Mouse (Mus musculus) forebrain, embryonic 12.5 days (tissue): ENCODE results near the gene Hnf1a. TPM values are rescaled to one million over a fixed set of nuclear protein-coding genes. Genes with fewer than 3 reads are reported as not detected.

ENCODE experiments used
- ATAC-seq: fragments of 200-750 bp; cut with Nextera tagmentation; 2 replicates; pipeline ENCODE4 v1.8.0; 2017; ENCODE audit warnings: moderate TSS enrichment; ENCODE audit not compliant: low FRiP score
- H3K27ac ChIP-seq: fragments of 300-500 bp; sonication (generic); 2 replicates; pipeline ENCODE4 v1.5.1; 2016; ENCODE audit warnings: mild to moderate bottlenecking
- H3K27me3 ChIP-seq: fragments of 300-500 bp; sonication (generic); 2 replicates; pipeline ENCODE4 v1.6.1; 2016; ENCODE audit warnings: mild to moderate bottlenecking
- H3K36me3 ChIP-seq: fragments of 300-500 bp; sonication (generic); replicated peaks from 2 replicates; pipeline ENCODE4 v1.6.1; 2016; ENCODE audit warnings: mild to moderate bottlenecking
- H3K4me1 ChIP-seq: fragments of 300-500 bp; sonication (generic); 2 replicates; pipeline ENCODE4 v1.6.1; 2016
- H3K4me2 ChIP-seq: fragments of 300-500 bp; sonication (generic); 2 replicates; pipeline ENCODE4 v1.6.1; 2016; ENCODE audit warnings: mild to moderate bottlenecking, moderate library complexity
- H3K4me3 ChIP-seq: fragments of 300-500 bp; sonication (generic); replicated peaks from 2 replicates; pipeline ENCODE4 v1.5.1; 2016; ENCODE audit warnings: mild to moderate bottlenecking
- H3K9ac ChIP-seq: fragments of 300-500 bp; sonication (generic); 2 replicates; pipeline ENCODE4 v1.6.1; 2016; ENCODE audit warnings: mild to moderate bottlenecking
- H3K9me3 ChIP-seq: fragments of 300-500 bp; sonication (generic); 2 replicates; pipeline ENCODE4 v1.6.1; 2016
- WGBS: fragments of 180-500 bp; shearing (Covaris S2); methylation state at CpG from one replicate; pipeline ENCODE4 v1.1.7; 2016; 5-methylcytosine and 5-hydroxymethylcytosine counted together
- polyA plus RNA-seq: library from polyadenylated mRNA; unstranded; fragments of >200 nt; fragmentation: Nextera tagmentation; extraction: Ambion mirVana; gene quantifications from 2 replicates; pipeline ENCODE4 v1.2.1, GENCODE M21; 2016

Hnf1a gene
- not detected in 2 replicates for polyA plus RNA-seq

DNA sequence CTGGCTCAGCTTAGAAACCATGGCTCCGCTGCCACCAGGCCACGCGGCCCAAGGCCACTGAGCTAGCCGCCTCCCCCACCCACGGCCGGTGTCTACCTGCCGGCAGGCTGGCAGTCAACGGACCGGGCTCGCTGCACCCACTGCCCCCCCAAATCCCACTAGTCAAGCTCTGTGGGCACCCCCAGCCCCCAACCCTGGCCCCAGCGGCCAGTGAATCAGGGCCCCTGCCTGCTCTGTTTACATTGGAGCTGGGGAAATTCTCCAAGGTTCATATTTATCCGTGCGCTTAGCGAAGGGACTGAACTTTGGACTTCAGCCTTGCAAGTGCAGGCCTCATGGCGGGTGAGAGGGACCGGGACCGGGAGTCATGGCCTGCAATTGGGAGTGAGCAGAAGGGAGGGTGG, at the start of gene Hnf1a:
TSS of gene Hnf1a (minus strand) at position 271 of the 404 bp plus-strand sequence.
- Histone ChIP-seq H3K4me3 (no peak within 1 kb of the TSS), H3K9me3 (no peaks in the 10 kb centered on the region), H3K4me1 (peaks cover 13% of the 10 kb centered on the region), H3K27ac (no peak within 1 kb of the TSS), H3K9ac (no peak within 1 kb of the TSS), H3K36me3 (no peaks in the 10 kb centered on the region), H3K27me3 (peaks cover 21% of the 10 kb centered on the region; the same call in 1 of the 2 replicates), H3K4me2 (no peak within 1 kb of the TSS)
- WGBS, result 88% methylated on average over 17 of the region's 17 CpGs
- ATAC-seq, result no peak

DNA sequence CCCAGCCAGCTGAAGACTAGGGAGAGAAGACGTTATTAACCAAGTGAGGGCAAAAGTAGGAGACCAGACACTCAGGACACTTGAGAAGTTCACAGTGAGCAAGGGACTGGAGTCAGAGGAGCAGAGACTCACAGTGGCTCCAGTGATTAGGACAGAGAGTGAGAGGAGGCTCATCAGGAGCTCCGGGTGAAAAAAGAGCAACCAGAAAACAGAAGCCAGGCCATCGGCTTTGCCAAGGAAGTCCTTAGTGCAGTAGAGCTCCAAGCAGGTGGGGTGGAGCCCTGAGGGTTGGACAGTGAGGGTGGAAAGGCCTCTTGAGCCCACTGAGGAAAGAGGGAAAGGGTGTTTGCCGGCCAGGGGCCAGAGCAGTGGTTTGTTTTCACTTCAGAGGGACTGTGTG, 47.9 kb upstream of the Hnf1a start:
- Histone ChIP-seq H3K4me2 (no peak overlapping the region), H3K27me3 (no peaks in the 10 kb centered on the region), H3K9ac (no peak overlapping the region), H3K4me3 (no peak overlapping the region), H3K27ac (no peak overlapping the region), H3K9me3 (no peaks in the 10 kb centered on the region), H3K4me1 (peaks cover 12% of the 10 kb centered on the region), H3K36me3 (no peaks in the 10 kb centered on the region; the same call in 1 of the 2 replicates)
- WGBS, result 82% methylated on average over 4 of the region's 4 CpGs
- no peak for ATAC-seq

DNA sequence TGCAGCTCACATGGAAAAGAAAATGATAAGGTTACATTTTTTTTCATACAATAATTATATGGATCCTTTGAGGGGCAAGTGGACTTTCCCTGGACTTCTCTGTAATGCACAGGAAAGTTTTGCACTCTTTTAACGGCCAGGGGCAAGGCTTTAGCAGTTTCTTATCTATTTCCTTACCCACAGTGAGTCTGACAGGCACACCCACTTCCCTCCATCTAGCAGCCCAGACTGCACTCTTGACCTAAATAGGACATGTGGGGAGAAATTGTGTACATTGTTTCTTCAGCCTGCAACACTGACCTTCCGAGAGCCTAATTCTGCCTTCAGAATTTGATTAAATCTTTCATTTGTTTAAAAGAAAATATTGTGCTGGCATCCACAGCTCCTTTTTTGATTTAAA, 47.4 kb upstream of the Hnf1a start:
- Histone ChIP-seq H3K36me3 (no peaks in the 10 kb centered on the region; the same call in 1 of the 2 replicates), H3K9ac (no peak overlapping the region), H3K27me3 (no peaks in the 10 kb centered on the region), H3K4me2 (no peak overlapping the region), H3K4me1 (peaks cover 18% of the 10 kb centered on the region), H3K4me3 (no peak overlapping the region), H3K27ac (no peak overlapping the region), H3K9me3 (no peaks in the 10 kb centered on the region)
- 78% methylated on average over 2 of the region's 2 CpGs for WGBS
- no peak for ATAC-seq

DNA sequence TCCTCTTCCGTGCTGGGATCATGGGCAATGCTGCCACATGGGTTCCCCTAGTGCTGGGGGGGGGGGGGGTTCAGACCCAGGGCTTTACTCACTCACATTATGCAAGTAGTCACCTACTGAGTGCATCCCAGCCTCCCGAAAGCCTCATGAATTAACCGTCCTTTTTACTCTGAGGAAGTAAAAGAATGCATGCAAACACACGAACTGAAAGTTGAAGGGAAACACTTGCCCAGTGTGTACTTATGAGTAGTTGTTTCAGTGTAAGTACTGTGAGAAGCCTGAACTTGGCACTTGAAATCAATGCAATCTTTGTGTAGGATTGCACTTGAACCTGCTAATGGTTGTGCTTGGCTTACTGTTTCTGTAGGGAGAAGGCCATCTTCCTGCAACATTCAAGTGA, 44.2 kb upstream of the Hnf1a start:
- no peak overlapping the region for H3K9ac ChIP-seq
- ATAC-seq, result no peak

DNA sequence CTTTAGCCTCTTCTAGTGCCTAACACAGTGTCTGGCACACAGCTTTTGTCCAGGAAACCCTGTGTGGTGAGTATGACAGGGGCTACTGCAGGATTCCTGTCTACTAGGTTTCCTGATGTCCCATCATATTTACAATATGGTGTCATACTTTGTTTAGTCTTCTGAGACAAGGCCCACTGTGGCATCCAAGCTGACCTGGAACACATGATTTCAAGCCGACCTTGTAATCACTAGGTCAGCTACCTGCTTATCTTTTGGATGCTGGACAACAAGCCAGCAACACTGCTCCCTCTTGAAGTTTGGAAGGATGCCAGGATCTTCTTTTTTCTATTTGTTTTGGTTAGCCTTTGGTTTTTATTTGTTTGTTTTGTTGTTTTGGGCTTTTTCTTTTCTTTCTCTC, 43.7 kb upstream of the Hnf1a start:
- WGBS, result 64% methylated on average over 1 of the region's 1 CpGs
- Histone ChIP-seq H3K4me1 (peaks cover 38% of the 10 kb centered on the region), H3K27ac (no peak overlapping the region), H3K9me3 (no peaks in the 10 kb centered on the region), H3K9ac (0 out of 2 replicates have a peak overlapping the region, but pooled peaks have one; percentile 12), H3K36me3 (no peaks in the 10 kb centered on the region), H3K4me3 (no peak overlapping the region), H3K27me3 (no peaks in the 10 kb centered on the region), H3K4me2 (no peak overlapping the region)
- ATAC-seq, result no peak

More for the DNA sequence above, 44.2 kb upstream of the Hnf1a start:
- Histone ChIP-seq H3K4me3 (no peak overlapping the region), H3K4me2 (no peak overlapping the region), H3K4me1 (peaks cover 38% of the 10 kb centered on the region), H3K27me3 (no peaks in the 10 kb centered on the region), H3K9me3 (no peaks in the 10 kb centered on the region), H3K27ac (no peak overlapping the region), H3K36me3 (no peaks in the 10 kb centered on the region)
- 60% methylated on average over 4 of the region's 4 CpGs for WGBS

DNA sequence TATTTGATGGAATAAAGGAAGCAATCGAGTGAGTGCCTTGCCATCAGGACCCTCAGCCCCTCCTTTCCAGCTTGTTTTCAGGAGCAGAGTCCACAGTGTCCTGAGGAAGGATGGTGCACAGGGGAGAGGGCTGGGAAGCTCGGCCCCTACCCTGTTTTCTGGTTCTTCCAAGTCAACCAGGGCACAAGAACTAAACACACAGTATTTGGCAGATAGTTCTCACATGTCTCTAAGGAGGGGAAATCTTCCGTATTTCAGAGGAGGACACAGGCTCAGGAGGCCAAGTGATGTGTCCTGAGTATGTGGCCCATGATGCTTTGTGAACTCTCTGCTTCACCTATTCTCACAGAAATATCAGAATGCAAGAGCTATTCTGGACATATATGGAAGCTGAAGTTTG, 42.5 kb upstream of the Hnf1a start:
- WGBS, result 75% methylated on average over 3 of the region's 3 CpGs

DNA sequence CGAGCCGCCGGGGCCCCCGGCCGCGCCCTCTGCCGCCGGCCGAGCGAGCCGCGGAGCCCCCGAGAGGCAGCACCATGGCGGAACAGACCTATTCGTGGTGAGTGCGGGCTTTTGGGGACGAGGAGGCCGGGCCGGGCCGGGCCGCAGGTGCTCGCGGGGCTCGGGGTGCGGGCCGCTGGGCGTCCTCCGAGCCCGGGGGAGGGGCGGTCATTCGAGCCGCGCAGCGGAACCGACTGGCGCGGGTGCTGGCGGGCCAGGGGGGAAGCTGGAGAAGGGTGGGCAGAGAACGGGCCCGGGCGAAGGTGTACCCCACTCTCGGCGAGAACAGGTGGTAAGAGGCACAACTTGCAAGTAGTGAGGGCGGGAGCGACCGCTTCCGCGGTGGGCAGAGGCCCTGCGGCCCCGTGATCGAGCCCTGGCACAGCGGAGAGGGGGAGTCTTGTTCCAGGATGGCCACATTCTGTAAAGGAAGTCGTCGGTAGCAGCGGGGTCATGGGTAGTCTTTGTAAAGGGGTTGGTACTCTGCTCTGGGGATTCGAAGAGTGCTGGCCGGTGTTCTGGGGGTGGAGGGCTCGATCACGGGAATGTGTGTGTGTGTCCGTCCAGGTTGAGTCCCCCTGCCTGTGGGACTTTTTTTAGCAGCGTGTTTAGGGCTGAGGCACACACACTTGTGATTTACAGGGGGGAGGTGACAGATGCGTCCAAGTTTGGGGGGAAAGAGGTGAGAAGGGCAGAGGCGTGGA, 40.8 kb upstream of the Hnf1a start:
- Histone ChIP-seq H3K9me3 (no peaks in the 10 kb centered on the region), H3K9ac (peak overlapping the region; percentile 98), H3K27ac (peak overlapping the region; percentile 93), H3K4me1 (peaks cover 38% of the 10 kb centered on the region), H3K36me3 (no peaks in the 10 kb centered on the region), H3K4me3 (peak overlapping the region; percentile 99), H3K4me2 (peak overlapping the region; percentile 99), H3K27me3 (0 out of 2 replicates have a peak, but pooled peaks cover 6% of the 10 kb centered on the region)
- ATAC-seq, result peak; percentile 34; the same call in 1 of the 2 replicates
- under 1% methylated on average over 60 of the region's 63 CpGs for WGBS

More for the DNA sequence above, 42.5 kb upstream of the Hnf1a start:
- Histone ChIP-seq H3K27me3 (0 out of 2 replicates have a peak, but pooled peaks cover 6% of the 10 kb centered on the region), H3K36me3 (no peaks in the 10 kb centered on the region), H3K9me3 (no peaks in the 10 kb centered on the region), H3K9ac (peak overlapping the region; percentile 17; the same call in 1 of the 2 replicates), H3K4me2 (peak overlapping the region; percentile 99), H3K27ac (no peak overlapping the region), H3K4me1 (peaks cover 38% of the 10 kb centered on the region), H3K4me3 (peak overlapping the region; percentile 99)
- no peak for ATAC-seq

DNA sequence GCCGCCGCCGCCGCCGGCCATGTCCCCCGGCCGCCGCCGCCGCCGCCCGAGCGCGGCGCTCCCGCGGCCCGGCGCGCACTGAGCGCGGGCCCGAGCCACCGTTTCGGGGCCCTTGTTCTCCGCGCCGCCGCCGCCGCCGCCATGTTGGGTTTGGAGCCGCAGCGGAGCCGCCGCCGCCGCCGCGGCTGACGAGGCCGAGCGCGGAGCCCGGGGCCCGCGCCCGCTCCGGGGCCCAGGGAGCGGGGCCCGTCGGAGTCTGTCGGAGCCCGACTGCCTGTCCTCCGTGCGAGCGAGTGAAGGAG, 40.3 kb upstream of the Hnf1a start:
- H3K9ac ChIP-seq, result peak overlapping the region; percentile 98
- H3K36me3 ChIP-seq, result no peaks in the 10 kb centered on the region
- no peaks in the 10 kb centered on the region for H3K9me3 ChIP-seq
- H3K4me1 ChIP-seq, result peaks cover 38% of the 10 kb centered on the region
- H3K27me3 ChIP-seq, result 0 out of 2 replicates have a peak, but pooled peaks cover 6% of the 10 kb centered on the region
- ATAC-seq, result peak; percentile 56
- H3K27ac ChIP-seq, result peak overlapping the region; percentile 93
- WGBS, result 0% methylated on average over 31 of the region's 57 CpGs
- peak overlapping the region; percentile 99 for H3K4me2 ChIP-seq
- peak overlapping the region; percentile 99 for H3K4me3 ChIP-seq

DNA sequence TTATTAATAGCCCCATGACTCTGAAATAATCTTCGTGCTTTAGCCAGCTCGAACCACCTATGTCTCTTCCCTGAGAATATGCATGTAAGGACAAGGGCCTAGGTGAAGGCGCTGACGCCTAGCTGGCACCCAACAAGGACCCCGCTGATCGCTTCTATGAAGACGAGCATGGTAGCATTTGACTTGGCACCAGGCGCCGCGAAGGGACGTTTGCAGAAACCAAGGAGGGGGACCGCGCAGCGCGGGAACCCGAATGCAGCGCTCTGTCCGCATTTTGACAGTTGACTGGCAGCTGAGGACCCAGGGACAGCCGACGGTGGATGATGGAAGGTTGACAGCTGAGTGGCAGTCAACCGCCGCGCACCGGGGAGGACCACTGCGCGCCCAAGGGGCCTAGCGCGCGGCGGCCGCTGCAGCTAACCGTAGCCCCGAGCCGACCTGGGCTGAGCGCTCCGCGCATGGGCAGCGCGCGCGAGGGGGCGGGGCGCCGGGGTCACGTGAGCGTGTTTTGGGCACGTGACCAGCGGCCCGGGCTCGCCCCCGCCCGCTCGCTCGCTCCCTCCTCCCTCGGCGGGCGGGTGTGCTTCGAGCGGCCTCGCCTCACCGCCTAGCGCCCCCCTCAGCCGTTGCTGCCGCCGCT, 39.8 kb upstream of the Hnf1a start, which contains the start of gene Sppl3:
TSS of gene Sppl3 (plus strand) at position 561 of the 640 bp plus-strand sequence.
- Histone ChIP-seq H3K9ac (peak within 1 kb of the TSS; percentile 98), H3K4me1 (peaks cover 38% of the 10 kb centered on the region), H3K27ac (peak within 1 kb of the TSS; percentile 93), H3K9me3 (no peaks in the 10 kb centered on the region), H3K4me3 (peak within 1 kb of the TSS; percentile 99), H3K27me3 (0 out of 2 replicates have a peak, but pooled peaks cover 6% of the 10 kb centered on the region), H3K36me3 (no peaks in the 10 kb centered on the region), H3K4me2 (peak within 1 kb of the TSS; percentile 99)
- ATAC-seq, result peak; percentile 94
- 1% methylated on average over 52 of the region's 65 CpGs for WGBS

DNA sequence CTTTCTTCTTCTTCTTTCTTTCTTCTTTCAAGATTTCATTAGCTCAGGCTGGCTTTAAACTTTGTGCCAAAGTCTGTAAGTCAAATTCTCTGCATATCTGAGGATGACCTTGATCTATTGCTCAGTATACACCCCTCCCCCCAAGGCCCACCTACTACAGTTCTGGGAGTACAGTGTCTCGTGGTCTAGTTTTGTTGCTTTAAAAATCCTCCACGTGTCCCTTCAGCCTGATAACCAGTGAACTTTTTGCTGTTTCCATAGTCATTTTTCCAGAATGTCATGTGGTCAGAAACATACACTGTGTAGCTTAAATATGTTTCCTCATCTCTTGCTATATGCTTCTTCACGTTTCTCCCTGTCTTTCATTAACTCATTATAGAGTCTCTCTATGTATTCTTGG, 39.1 kb upstream of the Hnf1a start:
- no peak for ATAC-seq
- WGBS, result 60% methylated on average over 3 of the region's 3 CpGs
- Histone ChIP-seq H3K27ac (no peak overlapping the region), H3K9ac (no peak overlapping the region), H3K27me3 (0 out of 2 replicates have a peak, but pooled peaks cover 6% of the 10 kb centered on the region), H3K4me3 (no peak overlapping the region), H3K4me1 (peaks cover 33% of the 10 kb centered on the region), H3K9me3 (no peaks in the 10 kb centered on the region), H3K36me3 (no peaks in the 10 kb centered on the region), H3K4me2 (peak overlapping the region; percentile 79)

DNA sequence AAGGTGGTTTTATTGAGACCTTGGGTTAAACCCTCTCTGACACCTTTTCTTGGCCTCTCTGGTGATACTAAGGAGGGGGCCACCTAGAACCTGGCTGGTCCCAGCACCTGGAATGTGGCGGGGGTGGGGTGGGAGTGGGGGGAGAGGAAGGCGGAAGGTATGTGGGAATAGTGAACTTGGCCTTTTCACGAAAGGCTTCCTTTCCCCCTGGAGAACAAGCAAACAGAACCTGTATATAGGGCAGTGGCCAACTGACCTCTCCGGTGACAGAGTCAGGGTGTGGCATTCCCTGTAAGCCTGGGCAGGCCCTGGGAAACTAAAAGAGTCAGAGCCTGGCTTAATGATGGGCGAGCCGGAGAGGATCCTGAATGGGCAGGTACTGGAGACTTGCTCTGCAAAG, 38.2 kb upstream of the Hnf1a start:
- Histone ChIP-seq H3K4me2 (no peak overlapping the region), H3K27ac (no peak overlapping the region), H3K9me3 (no peaks in the 10 kb centered on the region), H3K36me3 (no peaks in the 10 kb centered on the region), H3K9ac (no peak overlapping the region), H3K4me3 (no peak overlapping the region), H3K4me1 (peaks cover 27% of the 10 kb centered on the region), H3K27me3 (0 out of 2 replicates have a peak, but pooled peaks cover 6% of the 10 kb centered on the region)
- 94% methylated on average over 6 of the region's 6 CpGs for WGBS
- no peak for ATAC-seq

DNA sequence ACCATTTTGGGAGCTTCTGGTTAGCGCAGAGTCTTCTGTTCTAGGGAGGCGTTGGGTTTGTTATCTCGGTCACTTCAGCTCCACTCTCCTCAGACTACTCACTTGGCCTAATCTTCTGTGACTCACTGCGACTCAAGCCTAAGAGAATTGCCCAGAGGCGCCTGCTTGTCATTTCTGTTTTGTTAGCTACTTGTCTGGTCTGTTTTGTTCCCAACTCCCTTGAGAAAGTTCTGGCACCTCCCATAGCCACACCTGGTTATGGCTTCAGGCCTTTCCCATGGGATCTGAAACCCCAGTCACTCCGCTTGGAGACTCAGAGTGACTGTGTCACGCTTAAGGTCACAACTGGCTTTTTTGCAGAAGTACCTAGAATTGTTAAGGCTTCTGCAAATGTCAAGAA, 37.4 kb upstream of the Hnf1a start:
- no peaks in the 10 kb centered on the region for H3K9me3 ChIP-seq
- H3K4me3 ChIP-seq, result no peak overlapping the region
- no peaks in the 10 kb centered on the region for H3K36me3 ChIP-seq
- H3K27ac ChIP-seq, result no peak overlapping the region
- H3K4me1 ChIP-seq, result peaks cover 21% of the 10 kb centered on the region
- ATAC-seq, result no peak
- no peak overlapping the region for H3K9ac ChIP-seq
- H3K27me3 ChIP-seq, result 0 out of 2 replicates have a peak, but pooled peaks cover 6% of the 10 kb centered on the region
- no peak overlapping the region for H3K4me2 ChIP-seq
- 90% methylated on average over 7 of the region's 7 CpGs for WGBS
